Mouse (Mus musculus): ENCODE data around the gene Olfr361.
"Not testable (repeated sequence)": the region's sequence is repeated elsewhere in the genome, so short reads cannot be mapped to it uniquely, and the experiment has no call there.

Olfr361 gene

GRCm38 (mm10) chr2:37089190-37089589 is at the start of gene Olfr361:
TSS of gene Olfr361 (minus strand) at chr2:37089290.
- DNase-seq = not testable (repeated sequence)

DNA sequence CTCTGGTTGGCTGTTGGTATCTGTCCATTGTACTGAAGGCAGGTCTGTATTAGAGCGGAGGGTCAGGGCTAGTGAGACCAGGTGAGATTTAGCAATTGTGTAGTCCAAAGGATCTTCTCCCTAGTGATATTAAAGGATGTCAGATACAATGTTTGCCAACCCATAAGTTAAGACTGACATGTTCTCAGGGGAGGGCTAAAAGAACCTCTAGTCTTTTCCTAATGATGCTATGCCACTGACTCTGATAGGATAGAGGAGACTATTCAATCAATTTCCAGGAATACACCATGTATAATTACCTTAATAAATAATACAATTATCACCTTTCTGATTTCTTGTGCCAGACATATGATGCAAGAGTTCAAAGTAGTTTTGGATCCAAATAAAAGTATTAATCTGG is 28.7 kb upstream of the Olfr361 start, which contains the start of gene Olfr362:
Olfr362 (minus strand) TSS at position 101 of the 400 bp plus-strand sequence.
- no peak for DNase-seq

DNA sequence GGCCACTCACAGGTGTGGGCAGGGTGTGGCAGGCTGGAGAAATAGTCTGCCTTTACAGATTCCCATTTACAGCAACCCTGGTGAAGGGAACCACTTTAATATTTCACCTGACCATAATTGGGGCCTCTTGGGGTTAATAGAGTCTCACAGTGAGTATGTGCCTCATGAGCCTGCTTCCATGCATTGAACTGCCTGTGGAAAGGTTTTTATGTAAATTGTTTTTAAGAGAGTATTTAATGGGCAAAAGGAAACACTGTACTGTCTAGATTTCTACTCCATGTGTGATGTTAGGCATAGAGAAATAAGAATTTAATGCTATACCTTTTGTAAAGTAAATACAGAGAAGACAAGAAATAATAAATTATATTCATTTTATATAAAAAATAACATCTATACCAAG is 23.6 kb downstream of the Olfr361 start, which contains the start of gene Olfr360:
Olfr360 (plus strand) TSS at position 301 of the 400 bp plus-strand sequence.
- DNase-seq = no peak
